Mouse (Mus musculus): ENCODE measurements around the gene Il15. TPM values are rescaled to one million over a fixed set of nuclear protein-coding genes. Genes with fewer than 3 reads are reported as not detected.
A peak's percentile ranks its signal among the peaks of the same experiment; 100 is the strongest.

The Il15 gene
- total and polyA plus RNA-seq, 3 experiments, result not detected

DNA sequence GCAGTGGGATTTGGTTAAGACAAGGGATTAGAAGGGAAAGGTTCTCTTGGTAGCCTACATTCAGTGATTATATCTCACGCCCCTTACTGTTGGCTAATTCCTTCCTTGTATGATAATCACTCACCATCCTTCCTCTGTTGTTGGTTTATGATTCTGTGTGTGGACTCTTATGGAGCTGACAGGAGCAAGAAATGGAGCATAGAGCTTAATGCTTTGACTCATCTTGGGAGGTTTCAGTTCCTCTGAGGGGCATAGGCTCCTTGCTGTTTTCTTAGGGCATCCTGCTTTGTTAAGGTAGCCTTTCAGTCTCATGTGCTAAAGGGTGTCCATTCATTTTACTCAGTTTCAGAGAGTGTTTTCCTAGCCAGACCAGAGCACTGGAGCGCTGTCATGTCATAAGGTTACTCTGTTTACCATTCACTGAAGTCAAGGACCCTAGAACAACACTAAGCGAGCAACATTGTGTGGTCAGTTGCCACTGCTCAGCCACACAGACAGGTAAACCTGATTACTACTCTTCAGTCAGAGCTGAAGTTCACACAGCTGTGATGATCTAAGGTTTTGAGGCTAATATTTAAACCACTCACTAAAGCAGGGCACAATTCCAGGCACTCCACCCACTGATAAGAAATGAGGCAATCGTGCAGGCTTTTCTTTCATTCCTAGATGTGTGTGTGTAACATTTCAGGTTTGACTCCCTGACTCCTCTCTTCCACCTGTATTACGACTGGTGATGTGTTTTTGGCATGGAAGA is 13.7 kb upstream of the Il15 start:
- peak; percentile 11 for DNase-seq (ENCODE audit: low read depth, low spot score)
- no peak overlapping the region for H3K27ac ChIP-seq (ENCODE audit: control insufficient read depth, low read depth, low read length)

DNA sequence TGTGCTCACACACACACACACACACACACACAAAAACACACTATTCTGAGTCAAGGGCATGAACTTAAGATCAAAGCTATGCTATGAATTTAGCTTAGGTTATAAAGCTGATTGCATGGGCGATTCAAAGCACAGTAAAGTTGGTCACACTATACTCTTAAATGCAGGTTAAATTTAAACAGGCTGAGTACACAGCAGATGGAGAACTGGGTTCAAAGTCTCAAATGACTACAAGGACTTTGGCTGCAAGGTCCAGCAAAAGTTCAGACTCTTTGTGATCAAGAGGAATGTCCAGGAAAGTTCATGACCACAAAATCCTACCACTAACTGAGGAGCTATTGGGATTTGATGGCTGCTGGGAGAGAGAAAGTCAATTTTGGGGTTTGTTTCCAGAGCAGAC is 12.5 kb upstream of the Il15 start:
- Histone ChIP-seq H3K9me3 (replicated peaks; ENCODE audit: insufficient read depth, low read length) (no peaks in the 10 kb centered on the region), H3K4me1 (ENCODE audit: control insufficient read depth in 1 of 2, insufficient read depth in 2 of 2, low read length in 2 of 2) (peaks cover 0 to 2% of the 10 kb centered on the region in 2 experiments; a peak in 2 of 4 replicates), H3K79me2 (ENCODE audit: control insufficient read depth, insufficient read depth, low read length, poor library complexity) (no peaks in the 10 kb centered on the region), H3K4me3 (ENCODE audit: control insufficient read depth in 1 of 2, insufficient read depth in 1 of 2, low read depth in 2 of 2, low read length in 2 of 2) (no peak overlapping the region), H3K27ac (ENCODE audit: control insufficient read depth, low read depth, low read length) (no peak overlapping the region), H3K27me3 (ENCODE audit: control insufficient read depth in 1 of 2, insufficient read depth in 2 of 2, low read length in 2 of 2) (no peaks in the 10 kb centered on the region), H3K36me3 (ENCODE audit: control insufficient read depth in 1 of 2, insufficient read depth in 2 of 2, low read length in 2 of 2) (no peaks in the 10 kb centered on the region), H3K9ac (ENCODE audit: control insufficient read depth, low read depth, low read length, poor library complexity, severe bottlenecking) (no peak overlapping the region)
- no peak for TF ChIP-seq POLR2AphosphoS5 (IDR thresholded peaks at IDR 0.05; ENCODE audit: borderline replicate concordance, low read depth, low read length)
- no peak for TF ChIP-seq ZKSCAN1 (IDR thresholded peaks at IDR 0.05; ENCODE audit: low read depth, low read length)
- no peak for TF ChIP-seq SMC3 (IDR thresholded peaks at IDR 0.05; ENCODE audit: low read depth, low read length)
- no peak for TF ChIP-seq MXI1 (IDR thresholded peaks at IDR 0.05; ENCODE audit: low read depth, low read length)
- TF ChIP-seq UBTF (IDR thresholded peaks at IDR 0.05; ENCODE audit: borderline replicate concordance, insufficient read depth, low read depth, low read length), result no peak
- no peak for TF ChIP-seq GABPA (IDR thresholded peaks at IDR 0.05; ENCODE audit: low read depth, low read length)
- TF ChIP-seq MEF2A (IDR thresholded peaks at IDR 0.05; ENCODE audit: extremely low read depth, insufficient replicate concordance, low read depth, low read length, poor library complexity, severe bottlenecking), result no peak
- TF ChIP-seq SIN3A (IDR thresholded peaks at IDR 0.05; ENCODE audit: low read length), result no peak
- TF ChIP-seq CTCF (IDR thresholded peaks at IDR 0.05 in 2 of 3, conservative IDR thresholded peaks at IDR 0.05 in 1 of 3; ENCODE audit: control insufficient read depth in 1 of 3, insufficient read depth in 1 of 3, low read depth in 2 of 3, low read length in 3 of 3, poor library complexity in 1 of 3, severe bottlenecking in 1 of 3), result no peak
- TF ChIP-seq NELFE (IDR thresholded peaks at IDR 0.05; ENCODE audit: low read depth, low read length), result no peak
- TF ChIP-seq JUND (IDR thresholded peaks at IDR 0.05; ENCODE audit: low read depth, low read length), result no peak
- TF ChIP-seq MAX (IDR thresholded peaks at IDR 0.05; ENCODE audit: low read length), result no peak
- TF ChIP-seq POLR2A (IDR thresholded peaks at IDR 0.05; ENCODE audit: control insufficient read depth in 1 of 2, insufficient read depth in 1 of 2, low read depth in 1 of 2, low read length in 2 of 2, poor library complexity in 1 of 2), result no peak
- TF ChIP-seq USF2 (IDR thresholded peaks at IDR 0.05; ENCODE audit: borderline replicate concordance in 1 of 2, insufficient read depth in 1 of 2, low read depth in 1 of 2, low read length in 2 of 2), result no peak
- no peak for TF ChIP-seq ZC3H11A (IDR thresholded peaks at IDR 0.05; ENCODE audit: low read depth, low read length)
- no peak for DNase-seq (ENCODE audit: low read depth, low spot score)

More for the DNA sequence above, 13.7 kb upstream of the Il15 start:
- no peaks in the 10 kb centered on the region for H3K36me3 ChIP-seq (ENCODE audit: control insufficient read depth in 1 of 2, insufficient read depth in 2 of 2, low read length in 2 of 2)
- H3K9ac ChIP-seq (ENCODE audit: control insufficient read depth, low read depth, low read length, poor library complexity, severe bottlenecking), result no peak overlapping the region
- H3K79me2 ChIP-seq (ENCODE audit: control insufficient read depth, insufficient read depth, low read length, poor library complexity), result no peaks in the 10 kb centered on the region
- H3K27me3 ChIP-seq (ENCODE audit: control insufficient read depth in 1 of 2, insufficient read depth in 2 of 2, low read length in 2 of 2), result no peaks in the 10 kb centered on the region
- peak; percentile 14; the same call in 1 of the 2 replicates for TF ChIP-seq TCF12 (IDR thresholded peaks at IDR 0.05; ENCODE audit: low read depth, low read length)
- TF ChIP-seq GATA1 (IDR thresholded peaks at IDR 0.05; ENCODE audit: low read depth, low read length), result peak; percentile 17; the same call in 1 of the 2 replicates
- peak in 1 of 2 experiments; percentile 21; a peak in 1 of 4 replicates for TF ChIP-seq EP300 (IDR thresholded peaks at IDR 0.05; ENCODE audit: low read depth in 1 of 2, low read length in 2 of 2)
- TF ChIP-seq RCOR1 (IDR thresholded peaks at IDR 0.05; ENCODE audit: low read depth, low read length), result 0 out of 2 replicates have a peak, but pooled peaks have one; percentile 9
- no peak for TF ChIP-seq E2F4 (IDR thresholded peaks at IDR 0.05; ENCODE audit: borderline replicate concordance, low read depth, low read length)
- TF ChIP-seq MAZ (IDR thresholded peaks at IDR 0.05; ENCODE audit: low read depth, low read length), result no peak
- TF ChIP-seq RAD21 (IDR thresholded peaks at IDR 0.05; ENCODE audit: low read depth, low read length), result no peak
- TF ChIP-seq TBP (IDR thresholded peaks at IDR 0.05; ENCODE audit: low read depth, low read length), result no peak
- TF ChIP-seq ETS1 (IDR thresholded peaks at IDR 0.05; ENCODE audit: low read depth, low read length), result peak; percentile 49; the same call in 1 of the 2 replicates
- no peak for TF ChIP-seq NELFE (IDR thresholded peaks at IDR 0.05; ENCODE audit: low read depth, low read length)
- peaks cover 0 to 2% of the 10 kb centered on the region in 2 experiments; a peak in 2 of 4 replicates for H3K4me1 ChIP-seq (ENCODE audit: control insufficient read depth in 1 of 2, insufficient read depth in 2 of 2, low read length in 2 of 2)
- H3K4me3 ChIP-seq (ENCODE audit: control insufficient read depth in 1 of 2, insufficient read depth in 1 of 2, low read depth in 2 of 2, low read length in 2 of 2), result no peak overlapping the region
- H3K9me3 ChIP-seq (replicated peaks; ENCODE audit: insufficient read depth, low read length), result no peaks in the 10 kb centered on the region
